Mouse (Mus musculus): ENCODE data around the gene Prune1.

The Prune1 gene

GRCm38 (mm10) chr3:95210585-95210984 is 71.3 kb downstream of the Prune1 start:
- DNase-seq (ENCODE audit: low spot score) = no peak

GRCm38 (mm10) chr3:95208286-95208685 is 73.6 kb downstream of the Prune1 start:
- DNase-seq (ENCODE audit: low spot score) = no peak

- DNase-seq (ENCODE audit: low spot score) = no peak
Measured at GRCm38 (mm10) chr3:95203880-95204279, 78.0 kb downstream of the Prune1 start.
